Mouse (Mus musculus) midbrain, embryonic 16.5 days (tissue): ENCODE measurements around the gene Col15a1. TPM values are rescaled to one million over a fixed set of nuclear protein-coding genes. Genes with fewer than 3 reads are reported as not detected.
A peak's percentile ranks its signal among the peaks of the same experiment; 100 is the strongest.

Experiments
- ATAC-seq: fragments of 200-750 bp; cut with Nextera tagmentation; 2 replicates; pipeline ENCODE4 v1.8.0; 2017; ENCODE audit warnings: moderate TSS enrichment
- H3K27ac ChIP-seq: fragments of 300-500 bp; sonication (generic); 2 replicates; pipeline ENCODE4 v1.5.1; 2014; ENCODE audit warnings: mild to moderate bottlenecking, low read length, mixed read lengths
- H3K27me3 ChIP-seq: fragments of 300-500 bp; sonication (generic); 2 replicates; pipeline ENCODE4 v1.6.1; 2014; ENCODE audit warnings: low read depth, low read length, mixed read lengths; ENCODE audit not compliant: control insufficient read depth, insufficient read depth
- H3K36me3 ChIP-seq: fragments of 300-500 bp; sonication (generic); 2 replicates; pipeline ENCODE4 v1.6.1; 2014; ENCODE audit warnings: mild to moderate bottlenecking, low read length, moderate library complexity, mixed read lengths; ENCODE audit not compliant: control insufficient read depth, insufficient read depth
- H3K4me1 ChIP-seq: fragments of 300-500 bp; sonication (generic); 2 replicates; pipeline ENCODE4 v1.6.1; 2014; ENCODE audit warnings: mild to moderate bottlenecking, low read length, mixed read lengths; ENCODE audit not compliant: control insufficient read depth, insufficient read depth
- H3K4me2 ChIP-seq: fragments of 300-500 bp; sonication (generic); 2 replicates; pipeline ENCODE4 v1.6.1; 2014; ENCODE audit warnings: mild to moderate bottlenecking, low read length, mixed read lengths
- H3K4me3 ChIP-seq: fragments of 300-500 bp; sonication (generic); 2 replicates; pipeline ENCODE4 v1.5.1; 2014; ENCODE audit warnings: low read depth, mild to moderate bottlenecking, low read length, moderate library complexity, mixed read lengths
- H3K9ac ChIP-seq: fragments of 300-500 bp; sonication (generic); 2 replicates; pipeline ENCODE4 v1.6.1; 2014; ENCODE audit warnings: low read depth, low read length, mixed read lengths
- H3K9me3 ChIP-seq: fragments of 300-500 bp; sonication (generic); replicated peaks from 2 replicates; pipeline ENCODE4 v1.6.1; 2014; ENCODE audit warnings: mild to moderate bottlenecking, low read length, mixed read lengths; ENCODE audit not compliant: control insufficient read depth, poor library complexity, severe bottlenecking
- WGBS: fragments of 180-500 bp; shearing (Covaris S2); extraction: QIAGEN DNeasy Blood & Tissue Kit; methylation state at CpG from one replicate; pipeline ENCODE4 v1.1.7; 2014; 5-methylcytosine and 5-hydroxymethylcytosine counted together
- polyA plus RNA-seq: library from polyadenylated mRNA; unstranded; fragments of >200 nt; fragmentation: Nextera tagmentation; extraction: Ambion mirVana; gene quantifications from 2 replicates; pipeline ENCODE4 v1.2.1, GENCODE M21; 2015

The Col15a1 gene
- 3.4 and 5.3 TPM in 2 replicates for polyA plus RNA-seq

DNA sequence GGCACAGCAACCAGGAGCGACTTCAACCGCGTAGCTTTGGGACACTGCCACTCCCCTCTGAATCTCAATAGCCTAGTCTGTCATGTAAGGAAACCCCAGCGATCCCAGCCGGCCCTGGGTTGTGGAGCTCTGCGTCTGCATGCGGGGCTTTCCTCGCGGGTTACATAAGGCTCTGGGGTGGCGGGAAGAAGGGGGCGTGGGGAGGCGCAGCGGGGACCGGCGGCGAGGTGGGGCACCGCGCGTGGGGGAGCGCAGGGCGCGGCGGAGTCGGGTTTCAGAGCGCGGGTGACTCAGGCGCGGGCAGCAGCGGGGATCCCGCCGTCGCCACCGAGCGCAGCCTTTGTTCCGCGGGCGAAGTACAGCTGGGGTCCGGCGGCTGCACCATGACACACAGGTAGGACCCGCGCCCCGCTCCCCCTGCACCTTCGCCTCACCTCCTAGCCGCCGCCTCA lies at the start of gene Col15a1:
Gene Col15a1, plus strand, starts transcription at position 193 of the 452 bp plus-strand sequence.
- H3K36me3 ChIP-seq, result no peaks in the 10 kb centered on the region
- no peaks in the 10 kb centered on the region for H3K9me3 ChIP-seq
- H3K4me3 ChIP-seq, result peak within 1 kb of the TSS; percentile 49
- H3K4me2 ChIP-seq, result peak within 1 kb of the TSS; percentile 73
- H3K4me1 ChIP-seq, result no peaks in the 10 kb centered on the region
- H3K27ac ChIP-seq, result no peak within 1 kb of the TSS
- peak within 1 kb of the TSS; percentile 77 for H3K9ac ChIP-seq
- H3K27me3 ChIP-seq, result peaks cover 36% of the 10 kb centered on the region
- under 1% methylated on average over 40 of the region's 45 CpGs for WGBS
- ATAC-seq, result peak; percentile 59

DNA sequence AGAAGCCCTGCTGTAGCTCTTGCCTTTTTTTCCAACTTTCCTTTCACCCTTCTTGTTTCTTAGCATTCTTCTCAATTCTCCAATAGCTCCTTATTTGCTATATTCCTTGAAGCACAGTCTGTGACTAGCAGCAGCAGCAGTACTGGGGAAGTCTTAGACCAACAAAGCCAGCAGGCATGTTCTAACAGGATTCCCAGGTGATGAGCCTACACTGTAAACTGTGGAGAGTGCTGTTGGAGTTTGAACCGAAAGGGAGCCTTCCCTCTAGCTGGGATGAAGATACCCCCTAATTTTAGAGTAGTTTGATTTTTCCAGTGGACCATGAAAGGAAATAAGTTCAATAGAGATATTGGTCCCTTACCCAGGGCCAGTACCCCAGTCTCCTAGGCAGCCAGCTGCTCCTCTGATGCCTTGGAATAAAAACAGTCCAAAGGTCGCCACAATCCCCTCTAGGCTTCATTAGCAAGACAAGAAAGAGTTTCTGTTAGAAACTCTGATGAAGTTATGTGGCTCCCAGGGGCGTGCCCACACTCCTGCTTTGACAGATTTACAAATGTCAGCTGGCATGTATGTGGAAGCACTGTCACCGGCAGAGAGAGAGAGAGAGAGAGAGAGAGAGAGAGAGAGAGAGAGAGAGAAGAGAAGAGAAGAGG lies 46.7 kb upstream of the Col15a1 start:
- no peak overlapping the region for H3K4me2 ChIP-seq
- H3K27ac ChIP-seq, result no peak overlapping the region
- H3K27me3 ChIP-seq, result no peaks in the 10 kb centered on the region
- peaks cover 11% of the 10 kb centered on the region for H3K4me1 ChIP-seq
- no peaks in the 10 kb centered on the region for H3K36me3 ChIP-seq
- 5% methylated on average over 3 of the region's 4 CpGs for WGBS
- H3K9me3 ChIP-seq, result peaks cover 2% of the 10 kb centered on the region; the same call in 1 of the 2 replicates
- peak; percentile 78 for ATAC-seq
- H3K9ac ChIP-seq, result no peak overlapping the region
- H3K4me3 ChIP-seq, result no peak overlapping the region

DNA sequence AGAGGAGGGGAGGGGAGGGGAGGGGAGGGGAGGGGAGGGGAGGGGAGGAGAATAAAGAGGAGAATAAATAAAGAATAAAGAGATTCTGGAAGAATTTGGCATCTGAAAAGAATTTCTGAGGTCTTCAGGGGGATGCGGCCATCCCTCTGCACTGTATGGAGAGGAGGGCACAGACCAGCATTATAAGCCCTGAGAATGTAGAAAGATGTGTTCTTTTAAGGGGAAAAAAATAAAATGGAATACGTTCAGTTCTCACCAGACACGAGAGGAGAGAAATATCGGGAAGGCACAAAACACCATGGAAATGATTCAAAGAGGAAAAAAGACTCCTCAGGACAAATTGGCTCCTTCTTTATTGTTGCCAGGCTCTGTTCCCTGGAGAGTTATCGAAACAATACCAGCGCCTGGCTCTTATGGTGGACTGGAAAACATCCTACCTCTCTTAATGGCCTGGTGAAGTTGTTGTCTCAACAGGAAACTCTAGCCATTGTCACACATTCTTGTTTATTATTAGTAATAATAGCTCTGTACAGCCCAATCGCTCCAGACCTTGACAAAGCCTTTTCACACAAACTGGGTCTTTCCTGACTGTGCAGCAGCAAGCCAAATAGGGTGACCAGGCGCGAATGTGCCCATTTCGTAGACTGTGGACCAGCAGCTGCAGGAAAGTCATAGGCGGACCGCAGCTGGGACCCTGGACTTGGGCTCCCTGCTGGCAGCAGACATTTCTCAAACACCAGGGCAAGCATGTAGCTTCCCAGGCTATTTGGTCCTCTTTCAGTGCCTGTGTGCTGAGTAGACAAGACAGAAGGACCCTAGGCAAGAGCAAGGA lies 46.0 kb upstream of the Col15a1 start:
- Histone ChIP-seq H3K4me1 (peaks cover 11% of the 10 kb centered on the region), H3K9ac (no peak overlapping the region), H3K27ac (no peak overlapping the region), H3K4me2 (no peak overlapping the region), H3K9me3 (peaks cover under 1% of the 10 kb centered on the region; the same call in 1 of the 2 replicates), H3K27me3 (no peaks in the 10 kb centered on the region), H3K36me3 (no peaks in the 10 kb centered on the region), H3K4me3 (no peak overlapping the region)
- ATAC-seq, result no peak
- WGBS, result 53% methylated on average over 12 of the region's 12 CpGs

DNA sequence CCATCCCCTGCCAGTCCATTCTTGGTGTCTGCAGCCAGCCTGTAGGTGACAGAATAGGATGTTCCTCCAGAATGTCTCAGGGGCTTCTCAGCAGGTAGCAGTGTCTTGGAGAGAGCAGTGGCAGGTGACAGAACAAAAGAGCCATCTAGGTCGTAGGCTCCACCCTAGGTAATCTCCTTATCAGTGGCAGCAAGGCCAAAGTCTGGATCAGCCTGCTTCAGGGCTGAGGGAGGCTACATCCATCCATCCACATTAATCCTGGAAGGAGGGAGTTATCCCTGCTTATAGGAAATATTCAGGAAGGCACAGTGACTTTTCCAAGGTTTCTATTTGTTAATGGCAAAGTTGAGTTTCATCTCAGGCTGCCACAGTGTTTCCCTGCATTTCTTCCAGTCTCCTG lies 35.6 kb upstream of the Col15a1 start:
- no peaks in the 10 kb centered on the region for H3K27me3 ChIP-seq
- WGBS, result 37% methylated on average over 1 of the region's 1 CpGs
- H3K27ac ChIP-seq, result no peak overlapping the region
- H3K4me2 ChIP-seq, result no peak overlapping the region
- no peak overlapping the region for H3K4me3 ChIP-seq
- no peaks in the 10 kb centered on the region for H3K36me3 ChIP-seq
- no peaks in the 10 kb centered on the region for H3K9me3 ChIP-seq
- no peaks in the 10 kb centered on the region for H3K4me1 ChIP-seq
- no peak overlapping the region for H3K9ac ChIP-seq
- no peak for ATAC-seq

DNA sequence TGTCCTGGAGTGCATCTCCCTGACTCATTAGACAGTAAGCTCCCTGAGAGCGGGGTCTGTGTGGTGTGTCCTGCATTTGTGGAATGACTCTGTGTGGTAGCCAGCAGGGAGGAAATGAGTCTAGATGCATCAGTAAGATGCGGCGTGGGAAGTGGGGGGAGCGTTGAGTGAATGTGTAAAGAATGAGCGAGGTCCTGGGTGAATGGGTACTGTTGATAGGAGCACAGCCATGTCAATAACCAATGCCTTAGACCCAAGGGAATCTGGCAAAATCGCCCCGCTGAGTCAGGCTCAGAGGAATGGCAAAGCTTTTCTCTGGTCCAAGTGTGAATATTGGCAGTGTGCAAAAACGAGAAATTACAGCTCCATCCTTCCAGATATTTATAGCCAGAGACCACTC lies 30.9 kb upstream of the Col15a1 start:
- Histone ChIP-seq H3K27ac (no peak overlapping the region), H3K9me3 (no peaks in the 10 kb centered on the region), H3K4me2 (no peak overlapping the region), H3K27me3 (no peaks in the 10 kb centered on the region), H3K36me3 (no peaks in the 10 kb centered on the region), H3K4me3 (no peak overlapping the region), H3K4me1 (no peaks in the 10 kb centered on the region), H3K9ac (no peak overlapping the region)
- 88% methylated on average over 8 of the region's 8 CpGs for WGBS
- no peak for ATAC-seq

DNA sequence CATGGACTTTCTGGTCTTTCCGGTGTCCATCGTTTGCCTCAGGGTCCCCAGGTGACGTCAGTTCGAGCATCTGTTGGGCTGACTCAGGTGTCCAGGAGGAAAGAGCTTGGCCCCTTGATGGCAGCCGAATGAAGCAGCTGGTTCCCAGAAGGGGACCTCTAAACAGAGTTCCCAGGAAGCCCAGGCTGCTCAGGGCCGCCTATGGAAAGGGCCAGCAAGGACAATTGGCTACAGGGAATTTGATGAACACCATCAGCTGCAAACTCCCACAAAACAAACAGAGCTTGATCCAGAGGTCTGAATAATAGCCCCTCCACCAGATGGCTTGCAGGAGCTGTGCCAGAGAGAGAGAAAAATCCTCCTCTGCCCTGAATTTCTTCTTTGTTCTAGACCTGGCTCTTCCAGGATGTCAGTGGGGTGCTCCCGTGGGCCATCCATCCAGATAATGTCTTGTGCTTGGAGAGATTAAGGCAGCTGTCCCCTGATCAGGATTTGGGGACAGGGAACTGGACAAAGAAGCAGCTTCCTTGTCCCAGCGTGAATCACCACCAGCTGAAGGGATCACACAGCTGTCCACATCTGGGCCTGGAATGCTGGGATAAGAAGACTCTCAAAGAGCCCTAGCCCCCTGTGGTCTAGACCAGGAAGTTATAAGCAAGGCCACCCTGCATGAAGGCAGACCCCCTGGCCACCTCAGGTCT lies 29.6 kb upstream of the Col15a1 start:
- 44% methylated on average over 8 of the region's 8 CpGs for WGBS
- no peaks in the 10 kb centered on the region for H3K9me3 ChIP-seq
- no peak overlapping the region for H3K27ac ChIP-seq
- no peaks in the 10 kb centered on the region for H3K4me1 ChIP-seq
- no peak overlapping the region for H3K9ac ChIP-seq
- no peak for ATAC-seq
- no peak overlapping the region for H3K4me2 ChIP-seq
- no peak overlapping the region for H3K4me3 ChIP-seq
- no peaks in the 10 kb centered on the region for H3K36me3 ChIP-seq
- H3K27me3 ChIP-seq, result no peaks in the 10 kb centered on the region

DNA sequence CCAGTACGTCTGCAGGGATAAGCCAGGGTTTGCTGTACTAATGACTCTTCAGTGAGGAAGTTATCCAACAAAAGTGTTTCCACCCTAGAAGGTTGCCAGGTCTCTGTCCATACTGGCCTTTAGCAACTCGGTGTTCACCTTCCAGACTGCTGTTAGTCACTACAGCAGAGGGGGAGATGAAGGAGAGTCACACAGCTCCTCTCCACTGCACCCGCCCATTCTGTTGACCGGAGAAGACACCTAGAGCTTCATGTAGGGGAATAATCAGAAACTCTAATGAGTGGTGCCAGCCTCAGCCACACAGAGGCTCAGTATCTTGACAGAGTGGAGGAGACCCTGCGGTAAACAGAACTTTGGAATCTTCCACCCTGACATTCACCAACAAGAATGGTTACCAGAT lies 28.4 kb upstream of the Col15a1 start:
- Histone ChIP-seq H3K27me3 (no peaks in the 10 kb centered on the region), H3K4me2 (no peak overlapping the region), H3K9ac (no peak overlapping the region), H3K4me1 (no peaks in the 10 kb centered on the region), H3K9me3 (no peaks in the 10 kb centered on the region), H3K27ac (no peak overlapping the region), H3K36me3 (no peaks in the 10 kb centered on the region), H3K4me3 (no peak overlapping the region)
- 91% methylated on average over 5 of the region's 5 CpGs for WGBS
- ATAC-seq, result no peak

DNA sequence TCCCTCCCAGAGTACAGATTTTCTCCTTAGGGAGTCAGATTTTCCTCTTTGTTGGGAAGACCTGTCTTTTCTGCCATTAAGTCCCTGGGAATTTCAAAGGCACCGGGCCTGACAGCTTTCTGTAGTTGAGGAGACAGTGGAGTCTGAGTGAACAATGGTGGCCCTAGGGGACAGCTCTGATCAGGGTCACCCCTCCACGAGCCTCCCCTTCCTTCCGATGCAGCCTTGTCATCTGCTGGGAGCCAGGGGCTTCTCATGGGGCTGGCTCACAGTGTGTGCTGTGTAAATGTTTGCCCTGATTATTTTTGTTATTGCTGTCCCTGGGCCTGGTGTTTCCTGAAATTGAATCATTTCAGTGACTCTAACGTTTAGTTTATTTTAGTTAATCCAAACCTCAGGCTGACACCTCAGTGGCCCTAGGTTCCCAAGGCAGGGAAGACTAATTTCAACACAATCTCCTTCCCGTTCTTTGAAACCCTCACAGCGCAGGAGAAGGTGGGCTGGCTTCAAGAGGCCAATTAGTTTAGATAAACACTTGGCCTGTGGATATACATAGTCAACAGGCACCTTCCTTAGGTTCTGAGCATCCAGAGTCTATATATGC lies 23.8 kb upstream of the Col15a1 start:
- peak; percentile 71; the same call in 1 of the 2 replicates for ATAC-seq

More for the DNA sequence above, 23.8 kb upstream of the Col15a1 start:
- H3K27ac ChIP-seq, result no peak overlapping the region
- no peak overlapping the region for H3K4me2 ChIP-seq
- no peaks in the 10 kb centered on the region for H3K36me3 ChIP-seq
- WGBS, result 36% methylated on average over 6 of the region's 6 CpGs
- H3K4me3 ChIP-seq, result no peak overlapping the region
- no peak overlapping the region for H3K9ac ChIP-seq
- H3K9me3 ChIP-seq, result no peaks in the 10 kb centered on the region
- no peaks in the 10 kb centered on the region for H3K4me1 ChIP-seq
- H3K27me3 ChIP-seq, result no peaks in the 10 kb centered on the region
